Comparison of ENCODE assay signal across 26 mouse cellular contexts in genomic region chr5:65163489-65164092, GRCm38 (mm10). TPM values are rescaled to one million over a fixed set of nuclear protein-coding genes. Genes with fewer than 3 reads are reported as not detected.
DNase-seq lines count a peak whose midpoint lies in the region; ATAC-seq and TF ChIP-seq lines count a peak whose summit lies in the region.
"Had no signal": no experiment of that assay in that cellular context is flagged by ENCODE, and none has a peak within 500 bp of the region (broad histone marks: within the 10 kb centered on the region; RNA-seq: fewer than 3 reads in every experiment).

No protein-coding gene starts in this region.

- peaks cover 1% of the 10 kb centered on the region; the same call in 1 of the 2 replicates for H3K4me1 ChIP-seq in heart, embryonic 11.5 days (ENCODE audit: control insufficient read depth, insufficient read depth, low read length)
- peaks cover 4% of the 10 kb centered on the region; the same call in 1 of the 2 replicates for H3K4me1 ChIP-seq in heart, adult 2 months (ENCODE audit: control insufficient read depth, insufficient read depth, low read length)
- H3K4me1 ChIP-seq in kidney, adult 2 months (ENCODE audit: control insufficient read depth, insufficient read depth, low read length): no peaks in the 10 kb centered on the region
- H3K4me1 ChIP-seq: midbrain, embryonic 13.5 days; neural tube, embryonic 13.5 days had no signal

- no peak overlapping the region for H3K9ac ChIP-seq in heart, embryonic 11.5 days (ENCODE audit: low read depth, low read length)
- no peak overlapping the region for H3K9ac ChIP-seq in heart, adult 2 months (ENCODE audit: low read depth, low read length)
- H3K9ac ChIP-seq: heart, embryonic 13.5 days; intestine, embryonic 15.5 days; liver, embryonic 14.5 days; midbrain, embryonic 13.5 days; neural tube, embryonic 13.5 days had no signal

- no peak for TF ChIP-seq EP300 in heart, adult 2 months (IDR thresholded peaks at IDR 0.05; ENCODE audit: insufficient read depth, low read depth, low read length)

- 85% methylated on average over 17 of the region's 17 CpGs for WGBS in heart, embryonic 11.5 days (ENCODE audit: insufficient replicate concordance)
- 76% methylated on average over 17 of the region's 17 CpGs for WGBS in heart, adult 2 months
- 57% methylated on average over 17 of the region's 17 CpGs for WGBS in kidney, adult 2 months

- TF ChIP-seq POLR2A in heart, adult 2 months (IDR thresholded peaks at IDR 0.05; ENCODE audit: insufficient read depth, low read depth, low read length): no peak
- TF ChIP-seq POLR2A in kidney, adult 2 months (IDR thresholded peaks at IDR 0.05; ENCODE audit: low read depth, low read length): no peak

- intact Hi-C loops in heart, adult 2 months (cut with DNase I): no loop called here

- DNase-seq in heart, adult 2 months: no peak
- DNase-seq in kidney, adult 2 months: no peak
- DNase-seq in kidney, adult 8-10 months: no peak
- peak; percentile 46 to 56 for DNase-seq in kidney, postnatal 4 days
- no peak for DNase-seq in kidney, adult 9 months
- DNase-seq in cerebellum, adult 8-10 months: no peak
- DNase-seq: adrenal gland, postnatal 14 days; cerebellum, adult 18-20 months; cerebellum, postnatal 14 days; heart, adult 18-20 months; heart, postnatal 14 days; layer of hippocampus, adult 9-11 months; liver; lung, adult 2 months; lung, postnatal 10 days; right cerebral cortex, postnatal 4 days; thymus, postnatal 14 days had no signal

- H3K79me2 ChIP-seq in heart, adult 2 months (replicated peaks; ENCODE audit: control insufficient read depth, insufficient read depth, low read length): no peaks in the 10 kb centered on the region

- no peak overlapping the region for H3K4me2 ChIP-seq in heart, embryonic 11.5 days
- H3K4me2 ChIP-seq: heart, embryonic 13.5 days; intestine, embryonic 15.5 days; midbrain, embryonic 13.5 days; neural tube, embryonic 13.5 days had no signal

- TF ChIP-seq CTCF in heart, adult 2 months (IDR thresholded peaks at IDR 0.05): no peak
- no peak for TF ChIP-seq CTCF in kidney, adult 2 months (conservative IDR thresholded peaks at IDR 0.05; ENCODE audit: insufficient read depth, insufficient read length, low read depth, low read length)

- peaks cover 6% of the 10 kb centered on the region; the same call in 1 of the 2 replicates for H3K36me3 ChIP-seq in heart, embryonic 11.5 days (ENCODE audit: control insufficient read depth, insufficient read depth, low read length)
- peaks cover 3% of the 10 kb centered on the region; the same call in 1 of the 2 replicates for H3K36me3 ChIP-seq in heart, adult 2 months (ENCODE audit: control insufficient read depth, insufficient read depth, low read length)
- no peaks in the 10 kb centered on the region; the same call in 1 of the 2 replicates for H3K36me3 ChIP-seq in kidney, adult 2 months (ENCODE audit: control insufficient read depth, insufficient read depth, low read length)

- ATAC-seq in heart, embryonic 11.5 days (replicated peaks; ENCODE audit: insufficient number of reproducible peaks, low FRiP score, low TSS enrichment): no peak
- ATAC-seq: CD4-positive, CD25-positive, alpha-beta regulatory T cell, adult 4 months; intestine, embryonic 15.5 days; midbrain, embryonic 13.5 days had no signal

- H3K27ac ChIP-seq in heart, embryonic 11.5 days (ENCODE audit: low read depth, low read length): peak overlapping the region; percentile 31; the same call in 1 of the 2 replicates
- H3K27ac ChIP-seq in heart, adult 2 months: no peak overlapping the region
- H3K27ac ChIP-seq in kidney, adult 2 months (ENCODE audit: insufficient read depth, low read depth, low read length): peak overlapping the region; percentile 26; the same call in 1 of the 2 replicates
- H3K27ac ChIP-seq: heart, embryonic 13.5 days; intestine, embryonic 15.5 days; liver, embryonic 14.5 days; macrophage; midbrain, embryonic 13.5 days; neural tube, embryonic 13.5 days had no signal

- H3K9me3 ChIP-seq in heart, embryonic 11.5 days (replicated peaks; ENCODE audit: control insufficient read depth, low read length): no peaks in the 10 kb centered on the region
- H3K9me3 ChIP-seq: heart, embryonic 13.5 days; intestine, embryonic 15.5 days; midbrain, embryonic 13.5 days; neural tube, embryonic 13.5 days had no signal

- H3K4me3 ChIP-seq in heart, embryonic 11.5 days (ENCODE audit: low read depth, low read length): no peak overlapping the region
- H3K4me3 ChIP-seq in heart, adult 2 months: no peak overlapping the region
- H3K4me3 ChIP-seq in kidney, adult 2 months (ENCODE audit: insufficient read depth, low read depth, low read length): no peak overlapping the region
- H3K4me3 ChIP-seq: erythroblast, embryonic 14.5 days; heart, embryonic 13.5 days; intestine, embryonic 15.5 days; midbrain, embryonic 13.5 days; neural tube, embryonic 13.5 days had no signal

- H3K27me3 ChIP-seq in heart, embryonic 11.5 days (ENCODE audit: control insufficient read depth, insufficient read depth, low read length): no peaks in the 10 kb centered on the region
- H3K27me3 ChIP-seq in heart, adult 2 months (ENCODE audit: control insufficient read depth, insufficient read depth, low read length): no peaks in the 10 kb centered on the region
- H3K27me3 ChIP-seq in kidney, adult 2 months (replicated peaks; ENCODE audit: control insufficient read depth, insufficient read depth, low read length): no peaks in the 10 kb centered on the region
- H3K27me3 ChIP-seq: heart, embryonic 13.5 days; intestine, embryonic 15.5 days; midbrain, embryonic 13.5 days; neural tube, embryonic 13.5 days had no signal

RNA-seq across cellular contexts. Expression of gene Wdr19, which starts 35.9 kb away (rescaled TPM):
- polyA plus RNA-seq in heart, embryonic 11.5 days (2014; fragmentation: Nextera tagmentation; extraction: Ambion mirVana): 6.7 and 9.5 TPM in 2 replicates
- total RNA-seq in heart, adult 2 months (2021): 1 to 10 TPM; 1.2 to 1.9 TPM
- polyA plus RNA-seq in heart, adult 2 months (2012; rRNA removed): 1.4 and 1.7 TPM in 2 replicates
- polyA plus RNA-seq in kidney, adult 2 months (2012; rRNA removed): 5.7 and 6.4 TPM in 2 replicates
- polyA plus RNA-seq: erythroblast, embryonic 14.5 days had no signal

RNA-seq across cellular contexts. Expression of gene Klhl5, which starts 56.3 kb away (rescaled TPM):
- polyA plus RNA-seq in heart, embryonic 11.5 days (2014; fragmentation: Nextera tagmentation; extraction: Ambion mirVana): 13.3 and 17.7 TPM in 2 replicates
- total RNA-seq in heart, adult 2 months (2021): 10 to 100 TPM; 12.9 to 15.3 TPM
- 10.8 and 18.8 TPM in 2 replicates for polyA plus RNA-seq in heart, adult 2 months (2012; rRNA removed)
- 24.8 and 25.2 TPM in 2 replicates for polyA plus RNA-seq in kidney, adult 2 months (2012; rRNA removed)

Comparison
In these comparisons a context has a peak if more than half of its experiments do, and no peak if none do; other contexts are left out.
1. DNase-seq: peak in kidney, postnatal 4 days (2 of 2); none in heart, adult 2 months (0 of 2), kidney, adult 2 months (single experiment), kidney, adult 8-10 months (0 of 2), kidney, adult 9 months (single experiment) and cerebellum, adult 8-10 months (single experiment).